In the genomic region with DNA sequence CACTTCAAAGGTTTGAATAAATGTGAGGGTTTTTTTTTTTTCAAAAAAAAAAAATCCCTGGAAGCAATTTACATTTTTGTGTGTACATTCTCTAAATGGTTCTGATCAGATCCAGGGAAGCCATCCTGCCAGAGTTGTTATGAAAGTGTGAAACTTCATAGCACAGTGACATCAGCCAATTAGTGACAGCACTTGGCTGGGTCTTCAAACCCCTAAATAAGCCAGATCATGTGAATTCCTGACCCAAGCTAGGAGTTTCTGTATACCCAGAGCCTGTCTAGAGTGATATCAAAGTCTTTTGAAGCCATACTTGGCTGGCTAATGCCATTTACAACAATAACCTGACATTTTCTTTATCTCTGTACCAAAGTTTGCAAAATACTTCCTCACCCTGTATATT, we compare ENCODE assay signal across 24 mouse cellular contexts.
DNase-seq lines count a peak whose midpoint lies in the region; ATAC-seq and TF ChIP-seq lines count a peak whose summit lies in the region.
"Had no signal": no experiment of that assay in that cellular context is flagged by ENCODE, and none has a peak within 500 bp of the region (broad histone marks: within the 10 kb centered on the region; RNA-seq: fewer than 3 reads in every experiment).

No protein-coding gene starts in this region.

- no peak overlapping the region for H3K27ac ChIP-seq in embryonic facial prominence, embryonic 14.5 days (replicated peaks; ENCODE audit: low read depth, low read length)
- no peak overlapping the region for H3K27ac ChIP-seq in embryonic facial prominence, embryonic 10.5 days (replicated peaks)
- H3K27ac ChIP-seq in liver, adult 2 months (replicated peaks; ENCODE audit: insufficient read depth, low read depth, low read length): no peak overlapping the region
- no peak overlapping the region; the same call in 1 of the 2 replicates for H3K27ac ChIP-seq in forebrain, embryonic 16.5 days (ENCODE audit: low read length)
- no peak overlapping the region for H3K27ac ChIP-seq in kidney, embryonic 16.5 days (ENCODE audit: low read length)
- H3K27ac ChIP-seq: embryonic facial prominence, embryonic 15.5 days; gastrocnemius, adult 2 months; hindbrain, embryonic 12.5 days had no signal

- H3K4me1 ChIP-seq in embryonic facial prominence, embryonic 14.5 days (ENCODE audit: control insufficient read depth, insufficient read depth, low read length): no peaks in the 10 kb centered on the region
- H3K4me1 ChIP-seq in embryonic facial prominence, embryonic 10.5 days: no peaks in the 10 kb centered on the region
- no peaks in the 10 kb centered on the region for H3K4me1 ChIP-seq in liver, adult 2 months (ENCODE audit: control insufficient read depth, insufficient read depth, low read length)
- peaks cover 17% of the 10 kb centered on the region for H3K4me1 ChIP-seq in forebrain, embryonic 16.5 days (replicated peaks; ENCODE audit: control insufficient read depth, insufficient read depth, low read length)
- peaks cover 4% of the 10 kb centered on the region; the same call in 1 of the 2 replicates for H3K4me1 ChIP-seq in kidney, embryonic 16.5 days (ENCODE audit: insufficient read depth, low read length)
- H3K4me1 ChIP-seq: embryonic facial prominence, embryonic 15.5 days; heart, embryonic 12.5 days; hindbrain, embryonic 12.5 days had no signal

- no peak for ATAC-seq in embryonic facial prominence, embryonic 14.5 days (ENCODE audit: low read depth)
- ATAC-seq in forebrain, embryonic 16.5 days: peak; percentile 82
- no peak for ATAC-seq in kidney, embryonic 16.5 days (ENCODE audit: low FRiP score, low TSS enrichment)
- ATAC-seq: CD4-positive, CD25-positive, alpha-beta regulatory T cell, adult 4 months; hindbrain, embryonic 16.5 days; inflammation-experienced regulatory T-cells, adult 6 months had no signal

- no peak for TF ChIP-seq CTCF in liver, adult 2 months (IDR thresholded peaks at IDR 0.05; ENCODE audit: low read depth, low read length)

- no peak overlapping the region for H3K4me2 ChIP-seq in embryonic facial prominence, embryonic 14.5 days (ENCODE audit: low read depth, low read length)
- no peak overlapping the region for H3K4me2 ChIP-seq in forebrain, embryonic 16.5 days (ENCODE audit: low read length)
- no peak overlapping the region for H3K4me2 ChIP-seq in kidney, embryonic 16.5 days (replicated peaks; ENCODE audit: low read depth, low read length)
- H3K4me2 ChIP-seq: embryonic facial prominence, embryonic 15.5 days; heart, embryonic 12.5 days; hindbrain, embryonic 12.5 days had no signal

- peak; percentile 50 for DNase-seq in embryonic facial prominence, embryonic 14.5 days (ENCODE audit: low spot score)
- no peak for DNase-seq in embryonic facial prominence, embryonic 10.5 days (ENCODE audit: low spot score)
- DNase-seq in liver, adult 2 months (ENCODE audit: extremely low read depth, low read depth, low spot score): peak; percentile 3
- no peak for DNase-seq in liver
- DNase-seq in Muller cell, postnatal 12 days (ENCODE audit: inconsistent ontology term): peak; percentile 82
- DNase-seq in thymus, adult 18-20 months: no peak
- DNase-seq: adrenal gland, postnatal 10 days; B cell, adult 2 months; cerebellum, adult 18-20 months; cerebellum, adult 9-11 months; cerebellum, postnatal 36 days; gastrocnemius, adult 2 months; gastrocnemius, postnatal 25 days; heart, postnatal 4 days had no signal

- H3K9me3 ChIP-seq in embryonic facial prominence, embryonic 14.5 days (ENCODE audit: control insufficient read depth, low read length): no peaks in the 10 kb centered on the region
- H3K9me3 ChIP-seq in embryonic facial prominence, embryonic 10.5 days: no peaks in the 10 kb centered on the region
- no peaks in the 10 kb centered on the region for H3K9me3 ChIP-seq in forebrain, embryonic 16.5 days (ENCODE audit: control insufficient read depth, low read length)
- H3K9me3 ChIP-seq in kidney, embryonic 16.5 days (ENCODE audit: low read length): no peaks in the 10 kb centered on the region
- H3K9me3 ChIP-seq: embryonic facial prominence, embryonic 15.5 days; G1E; heart, embryonic 12.5 days; hindbrain, embryonic 12.5 days had no signal

- H3K27me3 ChIP-seq in embryonic facial prominence, embryonic 14.5 days (replicated peaks; ENCODE audit: control insufficient read depth, insufficient read depth, low read length): no peaks in the 10 kb centered on the region
- H3K27me3 ChIP-seq in embryonic facial prominence, embryonic 10.5 days (replicated peaks; ENCODE audit: low read depth, poor library complexity, severe bottlenecking): no peaks in the 10 kb centered on the region
- no peaks in the 10 kb centered on the region for H3K27me3 ChIP-seq in liver, adult 2 months (ENCODE audit: control insufficient read depth, insufficient read depth, low read length)
- H3K27me3 ChIP-seq in forebrain, embryonic 16.5 days (replicated peaks; ENCODE audit: control insufficient read depth, insufficient read depth, low read length): no peaks in the 10 kb centered on the region
- no peaks in the 10 kb centered on the region for H3K27me3 ChIP-seq in kidney, embryonic 16.5 days (ENCODE audit: insufficient read depth, low read length)
- H3K27me3 ChIP-seq: embryonic facial prominence, embryonic 15.5 days; heart, embryonic 12.5 days; hindbrain, embryonic 12.5 days had no signal

- no peak overlapping the region for H3K9ac ChIP-seq in embryonic facial prominence, embryonic 14.5 days (ENCODE audit: low read depth, low read length)
- no peak overlapping the region for H3K9ac ChIP-seq in liver, adult 2 months (ENCODE audit: low read depth, low read length)
- H3K9ac ChIP-seq in forebrain, embryonic 16.5 days (replicated peaks; ENCODE audit: low read depth, low read length): no peak overlapping the region
- no peak overlapping the region for H3K9ac ChIP-seq in kidney, embryonic 16.5 days (replicated peaks; ENCODE audit: low read length)
- H3K9ac ChIP-seq: embryonic facial prominence, embryonic 15.5 days; heart, embryonic 12.5 days; hindbrain, embryonic 12.5 days had no signal

- H3K79me2 ChIP-seq in liver, adult 2 months (ENCODE audit: control insufficient read depth, insufficient read depth, low read length): no peaks in the 10 kb centered on the region

- no peaks in the 10 kb centered on the region for H3K36me3 ChIP-seq in embryonic facial prominence, embryonic 14.5 days (ENCODE audit: control insufficient read depth, insufficient read depth, low read length)
- no peaks in the 10 kb centered on the region for H3K36me3 ChIP-seq in embryonic facial prominence, embryonic 10.5 days (replicated peaks)
- no peaks in the 10 kb centered on the region for H3K36me3 ChIP-seq in liver, adult 2 months (ENCODE audit: control insufficient read depth, insufficient read depth, low read length)
- no peaks in the 10 kb centered on the region for H3K36me3 ChIP-seq in forebrain, embryonic 16.5 days (ENCODE audit: control insufficient read depth, insufficient read depth)
- no peaks in the 10 kb centered on the region for H3K36me3 ChIP-seq in kidney, embryonic 16.5 days (ENCODE audit: insufficient read depth, low read length)
- H3K36me3 ChIP-seq: embryonic facial prominence, embryonic 15.5 days; G1E; heart, embryonic 12.5 days; hindbrain, embryonic 12.5 days had no signal

- no peak for TF ChIP-seq POLR2A in liver, adult 2 months (IDR thresholded peaks at IDR 0.05; ENCODE audit: extremely low read depth, insufficient read depth, low read length)

- H3K4me3 ChIP-seq in embryonic facial prominence, embryonic 14.5 days (ENCODE audit: low read depth, low read length): no peak overlapping the region
- no peak overlapping the region for H3K4me3 ChIP-seq in embryonic facial prominence, embryonic 10.5 days
- H3K4me3 ChIP-seq in liver, adult 2 months (ENCODE audit: insufficient read depth, low read depth, low read length): no peak overlapping the region
- H3K4me3 ChIP-seq in forebrain, embryonic 16.5 days (replicated peaks; ENCODE audit: low read length): no peak overlapping the region
- no peak overlapping the region for H3K4me3 ChIP-seq in kidney, embryonic 16.5 days (ENCODE audit: low read length)
- H3K4me3 ChIP-seq: embryonic facial prominence, embryonic 15.5 days; erythroblast, embryonic 14.5 days; gastrocnemius, adult 2 months; heart, embryonic 12.5 days; hindbrain, embryonic 12.5 days had no signal

Comparison
In these comparisons a context has a peak if more than half of its experiments do, and no peak if none do; other contexts are left out.
1. DNase-seq: peak in embryonic facial prominence, embryonic 14.5 days (single experiment), liver, adult 2 months (single experiment) and Muller cell, postnatal 12 days (single experiment); none in embryonic facial prominence, embryonic 10.5 days (single experiment), liver (single experiment) and thymus, adult 18-20 months (0 of 2).